Mouse (Mus musculus) cerebellum, adult 9-11 months (tissue): ENCODE data around the gene Olfr490.

ENCODE experiments used
- DNase-seq: peaks from one replicate; pipeline ENCODE4 v3.0.0; 2022

Gene Olfr490

GRCm38 (mm10) chr7:108288834-108289233, at the start of gene Olfr490:
TSS of gene Olfr490 (minus strand) at chr7:108288934.
- DNase-seq: no peak

DNA sequence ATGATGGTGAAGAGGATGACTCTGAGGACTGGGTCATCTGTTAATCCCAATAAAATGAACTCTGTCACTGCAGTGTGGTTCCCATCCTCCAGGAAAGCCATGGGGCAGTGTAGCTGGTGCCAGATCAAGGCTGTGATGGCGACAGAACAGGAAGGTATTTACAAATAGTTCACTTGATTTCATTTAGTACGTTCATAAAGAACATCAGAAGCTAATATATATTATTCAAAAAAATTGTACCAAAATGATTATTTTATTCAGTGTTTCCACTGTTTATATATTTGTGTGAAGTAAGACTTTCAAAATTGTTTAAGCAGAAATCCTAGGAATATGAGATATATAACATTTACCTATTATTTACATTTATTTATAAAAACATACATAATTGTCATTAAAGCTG, 34.8 kb upstream of the Olfr490 start, which contains the start of gene Olfr492:
Gene Olfr492, minus strand, starts transcription at position 101 of the 400 bp plus-strand sequence.
- DNase-seq: no peak

DNA sequence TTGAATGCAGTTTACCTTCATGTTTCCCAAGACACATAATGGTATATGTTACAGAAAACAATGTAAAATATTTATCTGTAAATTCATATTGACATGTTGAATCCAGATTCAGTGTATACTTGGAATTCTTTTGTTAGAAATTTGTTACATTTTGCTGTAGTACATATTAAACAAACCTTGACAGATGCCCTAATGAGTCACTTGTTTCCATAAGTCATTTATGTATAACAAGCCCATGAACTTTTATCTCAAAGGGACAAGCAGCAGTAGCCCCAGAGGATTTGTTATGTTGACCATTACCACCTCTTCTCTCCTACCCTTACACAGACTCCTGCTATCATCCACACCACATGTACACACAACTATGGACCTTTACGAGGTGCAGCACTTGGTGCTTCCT, 24.4 kb upstream of the Olfr490 start, which contains the start of gene Olfr491:
Gene Olfr491, plus strand, starts transcription at position 301 of the 400 bp plus-strand sequence.
- no peak for DNase-seq

DNA sequence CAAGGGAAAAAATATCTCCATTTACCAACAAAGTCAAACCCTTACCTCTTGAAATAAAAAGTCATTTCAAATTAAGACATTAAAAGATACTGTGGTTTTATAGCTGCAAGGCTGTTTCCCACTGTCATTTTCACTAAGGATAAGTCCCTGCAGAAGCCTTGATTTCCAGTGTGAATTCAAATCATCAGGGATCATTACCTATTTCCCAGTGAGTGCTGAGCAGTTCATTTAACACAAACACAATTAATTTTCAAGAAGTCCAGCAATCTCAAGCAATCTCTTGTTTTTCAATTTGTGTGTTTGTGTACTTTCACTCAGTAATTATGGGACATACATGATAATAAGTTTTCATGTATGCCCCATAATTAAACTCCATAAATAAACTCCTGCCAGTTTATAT, 30.5 kb downstream of the Olfr490 start, which contains the start of gene Olfr488:
Gene Olfr488, minus strand, starts transcription at position 101 of the 400 bp plus-strand sequence.
- no peak for DNase-seq
